Mouse (Mus musculus) megakaryocyte progenitor cell, adult 5-6 weeks (primary cell): ENCODE measurements around the gene Csmd2. TPM values are rescaled to one million over a fixed set of nuclear protein-coding genes. Genes with fewer than 3 reads are reported as not detected.
"Not testable (repeated sequence)": the region's sequence is repeated elsewhere in the genome, so short reads cannot be mapped to it uniquely, and the experiment has no call there.

Experiments
- ATAC-seq: replicated peaks from 2 replicates; pipeline ENCODE4 v1.8.0; 2016; ENCODE audit warnings: mild to moderate bottlenecking, moderate TSS enrichment, inconsistent platforms; ENCODE audit not compliant: poor library complexity
- total RNA-seq, 2 experiments: library from RNA; stranded (forward) in 1 of 2; stranded (reverse) in 1 of 2; fragments of 157-497, 149-512 nt in 1 of 2; fragments of 200-1000 nt in 1 of 2; gene quantifications; 2 replicates each; pipeline versions ENCODE4 v1.2.3 to v1.2.4; 2015 to 2017

Csmd2 gene
- total RNA-seq, 2 experiments from 2014 or later: not detected

DNA sequence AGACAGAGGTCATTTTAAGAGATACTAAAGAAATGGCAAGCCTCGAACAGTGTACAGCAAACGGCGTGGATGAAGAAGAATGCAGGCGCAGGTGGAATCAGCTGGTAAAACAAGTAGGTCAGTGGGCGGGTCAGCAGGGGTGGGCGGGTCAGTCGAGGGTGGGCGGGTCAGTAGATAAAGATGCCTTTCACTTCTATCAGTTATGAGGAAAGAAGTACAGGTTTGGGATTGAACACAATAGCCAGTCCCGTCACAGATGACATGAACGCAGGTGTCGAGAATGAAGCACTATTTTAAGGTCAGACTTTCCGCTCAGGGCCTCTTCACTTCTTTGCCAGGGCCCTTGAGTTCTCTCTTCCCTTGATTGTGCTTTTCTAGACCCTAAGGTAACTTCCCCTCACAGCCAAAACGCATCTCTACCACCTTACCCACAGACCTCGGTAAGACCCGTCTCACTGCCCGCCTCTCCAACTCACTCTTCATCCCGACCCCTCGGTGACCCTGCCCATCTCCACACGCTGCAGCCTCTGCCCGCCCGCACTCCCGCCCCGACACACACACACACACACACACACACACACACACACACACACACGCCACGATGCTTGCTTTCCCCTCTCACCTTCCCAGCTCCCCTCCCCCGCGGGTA lies 621.7 kb downstream of the Csmd2 start:
- ATAC-seq: no peak

DNA sequence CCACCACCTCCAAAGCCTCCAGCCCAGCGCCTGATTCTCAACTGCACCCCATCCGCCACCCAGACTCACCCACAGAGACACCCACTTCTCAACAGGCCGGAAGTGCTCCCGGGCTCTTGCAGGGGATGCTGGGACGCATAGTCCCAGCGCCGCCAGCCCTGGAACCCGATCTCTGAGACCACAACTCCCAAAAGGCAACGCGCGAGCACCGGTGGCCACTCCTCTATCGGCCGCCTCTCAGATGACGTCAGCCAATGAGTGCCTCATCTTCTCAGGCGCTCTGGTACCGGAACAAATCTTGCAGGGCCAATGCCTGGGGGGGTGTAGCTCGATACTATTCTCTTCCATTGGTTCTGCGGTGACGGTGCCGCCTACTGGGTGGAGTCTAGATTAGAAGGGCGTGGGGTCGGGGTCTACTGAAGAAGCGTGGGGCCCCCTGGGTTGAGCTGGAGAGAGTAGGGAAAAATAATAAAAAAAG lies 622.3 kb downstream of the Csmd2 start, which contains the start of gene Zscan20:
TSS of gene Zscan20 (minus strand) at position 174 of the 478 bp plus-strand sequence.
- ATAC-seq: peak; percentile 94

DNA sequence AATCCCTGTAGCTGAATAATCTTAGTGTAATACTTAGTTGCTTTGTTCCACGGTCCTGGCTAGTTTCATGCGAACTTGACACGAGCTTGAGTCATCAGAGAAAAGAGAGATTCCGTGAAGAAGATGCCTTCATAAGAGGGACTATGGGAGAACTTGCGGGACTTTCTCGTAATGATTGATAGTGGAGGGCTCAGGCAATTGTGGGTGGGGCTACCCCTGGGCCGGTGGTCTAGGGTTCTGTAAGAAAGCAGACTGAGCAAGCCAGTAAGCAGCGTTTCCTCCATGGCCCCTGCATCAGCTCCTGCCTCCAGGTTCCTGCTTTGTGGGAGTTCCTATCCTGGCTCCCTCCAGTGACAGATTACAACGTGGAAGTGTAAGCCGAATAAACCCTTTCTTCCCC lies 623.0 kb downstream of the Csmd2 start:
- no peak for ATAC-seq

DNA sequence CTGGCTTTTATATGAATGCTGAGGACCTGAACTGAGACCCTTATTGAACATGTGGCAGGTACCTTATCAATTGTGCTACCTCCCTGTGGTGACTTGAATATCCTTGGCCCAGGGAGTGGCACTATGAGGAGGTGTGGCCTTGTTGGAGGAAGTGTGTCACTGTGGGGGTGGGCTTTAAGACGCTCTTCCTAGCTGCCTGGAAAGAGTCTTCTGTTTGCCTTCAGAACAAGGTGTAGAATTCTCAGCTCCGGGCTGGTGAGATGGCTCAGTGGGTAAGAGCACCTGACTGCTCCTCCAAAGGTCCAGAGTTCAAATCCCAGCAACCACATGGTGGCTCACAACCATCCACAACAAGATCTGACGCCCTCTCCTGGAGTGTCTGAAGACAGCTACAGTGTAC lies 624.1 kb downstream of the Csmd2 start:
- ATAC-seq: not testable (repeated sequence)

GRCm38 (mm10) chr4:128613326-128613725 lies 625.7 kb downstream of the Csmd2 start:
- ATAC-seq: peak; percentile 35

DNA sequence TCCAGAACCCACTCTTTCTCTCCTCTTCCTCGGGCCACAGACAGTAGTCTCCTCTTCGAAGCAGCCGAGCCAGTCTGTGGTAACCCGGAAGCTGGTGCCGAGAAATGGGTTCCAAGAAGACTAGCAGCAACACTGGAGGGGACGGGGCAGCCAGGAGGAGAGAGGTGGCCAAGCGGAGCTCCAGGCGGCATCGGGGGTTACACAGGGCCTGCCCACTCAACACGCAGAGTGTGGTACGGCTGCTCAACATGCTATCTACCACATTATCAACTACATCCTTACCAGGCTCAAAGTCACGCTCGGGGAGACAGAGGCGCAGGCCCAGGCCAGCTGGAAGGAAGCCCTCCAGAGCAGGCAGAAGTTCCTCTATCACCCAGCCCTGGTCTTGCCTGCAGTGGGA lies 628.1 kb downstream of the Csmd2 start:
- ATAC-seq: peak; percentile 30

Other genes with a start within 250 kb of the Csmd2 start
- gene CK137956, start 16.9 kb upstream of the Csmd2 start, total RNA-seq (2015): not detected in 2 replicates
- gene CK137956, start 16.9 kb upstream of the Csmd2 start, total RNA-seq (2017): not detected in 2 replicates